Mouse (Mus musculus) lung, postnatal 0 days (tissue): Measurements from ENCODE around the gene Pogz. TPM values are rescaled to one million over a fixed set of nuclear protein-coding genes. Genes with fewer than 3 reads are reported as not detected.
"Not testable (repeated sequence)": the region's sequence is repeated elsewhere in the genome, so short reads cannot be mapped to it uniquely, and the experiment has no call there.

Experiments
- ATAC-seq: fragments of 200-750 bp; cut with Nextera tagmentation; 2 replicates; pipeline ENCODE4 v1.8.0; 2017; ENCODE audit warnings: moderate library complexity
- DNase-seq: peaks from one replicate; pipeline ENCODE4 v3.0.0-alpha.2; 2016; ENCODE audit warnings: low spot score
- H3K27ac ChIP-seq: fragments of 300-500 bp; sonication (generic); 2 replicates; pipeline ENCODE4 v1.5.1; 2014; ENCODE audit warnings: antibody characterized with exemption, mild to moderate bottlenecking, low read length, mixed read lengths
- H3K27me3 ChIP-seq: fragments of 300-500 bp; sonication (generic); replicated peaks from 2 replicates; pipeline ENCODE4 v1.6.1; 2014; ENCODE audit warnings: low read length, mixed read lengths; ENCODE audit not compliant: insufficient read depth
- H3K36me3 ChIP-seq: fragments of 300-500 bp; sonication (generic); 2 replicates; pipeline ENCODE4 v1.6.1; 2014; ENCODE audit warnings: low read length, mixed read lengths; ENCODE audit not compliant: insufficient read depth
- H3K4me1 ChIP-seq: fragments of 300-500 bp; sonication (generic); 2 replicates; pipeline ENCODE4 v1.6.1; 2014; ENCODE audit warnings: antibody characterized with exemption, low read depth, low read length, mixed read lengths; ENCODE audit not compliant: insufficient read depth
- H3K4me2 ChIP-seq: fragments of 300-500 bp; sonication (generic); replicated peaks from 2 replicates; pipeline ENCODE4 v1.6.1; 2014; ENCODE audit warnings: low read depth, mild to moderate bottlenecking, low read length, moderate library complexity, mixed read lengths
- H3K4me3 ChIP-seq: fragments of 300-500 bp; sonication (generic); 2 replicates; pipeline ENCODE4 v1.5.1; 2014; ENCODE audit warnings: low read depth, low read length
- H3K9ac ChIP-seq: fragments of 300-500 bp; sonication (generic); replicated peaks from 2 replicates; pipeline ENCODE4 v1.6.1; 2014; ENCODE audit warnings: low read depth, mild to moderate bottlenecking
- H3K9me3 ChIP-seq: fragments of 300-500 bp; sonication (generic); 2 replicates; pipeline ENCODE4 v1.6.1; 2016; ENCODE audit warnings: low read length, mixed read lengths
- CTCF ChIP-seq: IDR thresholded peaks from 2 replicates; pipeline ENCODE4 v1.5.1; 2016; ENCODE audit warnings: antibody characterized with exemption, mild to moderate bottlenecking
- EP300 ChIP-seq: IDR thresholded peaks from 2 replicates; pipeline ENCODE4 v1.6.1; 2016; ENCODE audit warnings: antibody characterized with exemption, mild to moderate bottlenecking, control low read depth
- WGBS: fragments of 180-500 bp; shearing (Covaris S2); extraction: QIAGEN DNeasy Blood & Tissue Kit; methylation state at CpG from one replicate; pipeline ENCODE4 v1.1.7; 2014; 5-methylcytosine and 5-hydroxymethylcytosine counted together
- polyA plus RNA-seq: library from polyadenylated mRNA; unstranded; fragments of >200 nt; fragmentation: Nextera tagmentation; extraction: Ambion mirVana; gene quantifications from 2 replicates; pipeline ENCODE4 v1.2.1, GENCODE M21; 2015

Gene Pogz
- polyA plus RNA-seq, 1 experiment from 2014 or later: 6.8 TPM

DNA sequence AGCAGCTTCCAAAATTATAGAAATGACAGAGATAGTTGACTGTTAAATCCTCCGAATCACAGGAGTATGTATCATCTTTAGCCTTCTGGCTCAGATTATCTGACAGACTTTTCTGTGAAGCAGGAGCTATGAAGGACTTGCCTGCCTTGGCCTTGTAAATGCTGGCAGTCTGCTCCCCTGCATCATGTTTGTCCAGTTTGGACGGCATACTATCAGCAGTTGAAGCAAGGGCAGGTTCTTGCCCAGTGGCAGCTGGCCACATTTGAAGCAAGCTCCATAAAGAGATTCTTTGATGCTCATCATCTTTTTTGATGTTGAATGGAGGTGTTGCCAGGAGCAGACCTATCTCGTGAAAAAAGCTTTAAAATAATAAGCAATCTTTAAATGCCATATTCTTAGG is 56.7 kb downstream of the Pogz start:
- WGBS: 57% methylated on average over 3 of the region's 3 CpGs
- no peak for ATAC-seq
- no peak overlapping the region for H3K4me2 ChIP-seq
- TF ChIP-seq CTCF (no peak), EP300 (no peak)
- no peaks in the 10 kb centered on the region for H3K9me3 ChIP-seq
- no peak overlapping the region for H3K27ac ChIP-seq
- no peak for DNase-seq
- H3K4me1 ChIP-seq: no peaks in the 10 kb centered on the region
- no peak overlapping the region for H3K9ac ChIP-seq
- H3K36me3 ChIP-seq: no peaks in the 10 kb centered on the region
- H3K27me3 ChIP-seq: no peaks in the 10 kb centered on the region
- H3K4me3 ChIP-seq: no peak overlapping the region

DNA sequence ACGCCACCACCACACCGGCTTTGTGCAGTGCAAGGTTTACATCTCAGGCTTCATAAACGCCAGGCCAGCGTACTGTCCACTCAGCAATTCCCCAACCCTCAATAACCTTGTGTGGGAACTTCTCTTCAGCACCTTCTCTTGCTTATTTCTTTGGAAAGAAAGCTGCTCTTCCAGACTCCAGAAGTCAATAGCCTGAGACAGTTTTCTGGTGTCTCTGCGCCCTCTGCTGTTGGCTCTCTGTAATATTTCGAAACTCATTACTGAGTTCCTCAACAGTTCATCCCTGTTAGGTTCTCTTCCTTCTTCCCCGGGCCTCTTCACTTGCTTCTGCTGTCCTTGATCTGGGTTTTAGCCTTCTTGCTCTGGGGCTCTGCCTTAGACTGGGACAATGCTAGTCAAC is 65.4 kb downstream of the Pogz start:
- 9% methylated on average over 7 of the region's 7 CpGs for WGBS

DNA sequence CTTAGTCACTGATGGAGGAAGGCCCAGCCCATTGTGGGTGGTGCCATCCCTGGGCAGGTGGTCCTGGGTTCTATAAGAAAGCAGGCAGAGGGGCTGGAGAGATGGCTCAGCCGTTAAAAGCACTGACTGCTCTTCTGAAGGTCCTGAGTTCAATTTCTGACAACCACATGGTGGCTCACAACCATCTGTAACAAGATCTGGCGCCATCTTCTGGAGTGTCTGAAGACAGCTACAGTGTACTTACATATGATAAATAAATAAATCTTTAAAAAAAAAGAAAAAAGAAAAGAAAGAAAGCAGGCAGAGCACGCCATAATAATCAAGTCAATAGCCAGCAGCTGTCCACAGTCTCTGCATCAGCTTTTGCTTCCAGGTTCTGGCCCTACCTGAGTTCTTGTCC is 67.4 kb downstream of the Pogz start:
- not testable (repeated sequence) for H3K9me3 ChIP-seq, ATAC-seq, H3K4me3 ChIP-seq, H3K4me1 ChIP-seq, DNase-seq, H3K27ac ChIP-seq, H3K36me3 ChIP-seq, H3K9ac ChIP-seq, H3K4me2 ChIP-seq, H3K27me3 ChIP-seq
- 52% methylated on average over 3 of the region's 3 CpGs for WGBS
- TF ChIP-seq CTCF: peak; percentile 32

More for the DNA sequence above, 65.4 kb downstream of the Pogz start:
- no peak overlapping the region for H3K9ac ChIP-seq
- H3K4me2 ChIP-seq: no peak overlapping the region
- H3K27ac ChIP-seq: no peak overlapping the region
- H3K36me3 ChIP-seq: no peaks in the 10 kb centered on the region
- no peaks in the 10 kb centered on the region for H3K9me3 ChIP-seq
- H3K4me1 ChIP-seq: no peaks in the 10 kb centered on the region
- ATAC-seq (peak; percentile 48), DNase-seq (peak; percentile 87)
- TF ChIP-seq CTCF (peak; percentile 81), EP300 (no peak)
- H3K4me3 ChIP-seq: no peak overlapping the region
- H3K27me3 ChIP-seq: no peaks in the 10 kb centered on the region

DNA sequence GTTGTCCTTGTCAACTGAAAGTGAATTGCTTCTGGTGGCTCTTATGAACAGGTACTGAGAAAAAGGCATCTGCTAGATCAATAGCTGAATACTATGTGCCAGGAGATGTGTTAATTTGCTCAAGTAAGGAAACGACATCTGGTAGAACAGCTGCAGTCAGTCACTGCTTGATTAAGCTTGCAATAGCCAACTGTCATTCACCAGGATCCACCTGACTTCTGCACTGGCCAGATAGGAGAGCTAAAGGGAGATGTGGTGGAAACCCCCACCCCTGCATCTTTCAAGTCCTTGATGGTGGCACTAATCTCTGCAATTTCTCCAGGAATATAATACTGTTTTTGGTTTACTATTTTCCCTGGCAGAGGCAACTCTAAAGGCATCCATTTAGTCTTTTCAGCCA is 69.1 kb downstream of the Pogz start:
- Histone ChIP-seq H3K4me3 (no peak overlapping the region), H3K27me3 (no peaks in the 10 kb centered on the region), H3K9me3 (no peaks in the 10 kb centered on the region), H3K4me2 (no peak overlapping the region), H3K9ac (no peak overlapping the region), H3K36me3 (no peaks in the 10 kb centered on the region), H3K27ac (no peak overlapping the region), H3K4me1 (no peaks in the 10 kb centered on the region)
- no peak for ATAC-seq
- DNase-seq: no peak
- WGBS: 33% methylated on average over 1 of the region's 1 CpGs
- TF ChIP-seq EP300: no peak
- no peak for TF ChIP-seq CTCF

DNA sequence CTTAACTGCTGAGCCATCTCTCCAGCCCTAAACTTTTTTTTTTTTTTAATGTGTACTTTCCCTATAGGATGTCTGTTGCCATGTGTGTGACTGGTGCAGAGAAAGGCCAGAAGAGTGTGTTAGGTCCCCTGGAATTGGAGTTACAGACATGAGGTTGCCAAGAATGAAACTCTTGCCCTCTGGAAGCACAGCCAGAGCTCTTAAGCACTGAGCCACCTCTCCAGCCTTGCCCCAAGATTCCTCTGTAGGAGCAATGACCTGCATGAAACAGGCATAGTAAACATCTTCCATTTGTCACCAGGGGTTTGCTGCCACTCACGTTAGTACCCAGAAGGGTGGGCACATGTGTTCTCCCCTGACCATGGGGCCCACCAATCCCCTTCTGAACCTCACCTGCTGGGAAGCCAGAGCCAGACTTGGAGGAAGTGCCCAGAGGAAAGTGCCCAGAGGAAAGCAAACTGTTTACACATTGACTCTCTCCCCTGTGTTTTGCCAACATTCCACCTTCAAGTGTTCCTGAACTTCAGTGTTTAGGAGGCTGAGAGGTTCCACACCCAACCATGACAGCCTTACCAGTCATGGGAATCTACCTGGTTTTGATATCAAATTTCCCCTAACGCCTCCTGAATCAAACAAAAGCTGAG is 73.8 kb downstream of the Pogz start:
- no peaks in the 10 kb centered on the region for H3K9me3 ChIP-seq
- WGBS: 41% methylated on average over 2 of the region's 2 CpGs
- no peaks in the 10 kb centered on the region for H3K36me3 ChIP-seq
- no peaks in the 10 kb centered on the region for H3K27me3 ChIP-seq
- no peak overlapping the region for H3K9ac ChIP-seq
- no peak for TF ChIP-seq CTCF
- peak; percentile 97 for TF ChIP-seq EP300
- peak; percentile 91 for DNase-seq
- no peaks in the 10 kb centered on the region; the same call in 1 of the 2 replicates for H3K4me1 ChIP-seq
- ATAC-seq: peak; percentile 85
- no peak overlapping the region for H3K4me3 ChIP-seq
- no peak overlapping the region for H3K4me2 ChIP-seq
- H3K27ac ChIP-seq: peak overlapping the region; percentile 89

DNA sequence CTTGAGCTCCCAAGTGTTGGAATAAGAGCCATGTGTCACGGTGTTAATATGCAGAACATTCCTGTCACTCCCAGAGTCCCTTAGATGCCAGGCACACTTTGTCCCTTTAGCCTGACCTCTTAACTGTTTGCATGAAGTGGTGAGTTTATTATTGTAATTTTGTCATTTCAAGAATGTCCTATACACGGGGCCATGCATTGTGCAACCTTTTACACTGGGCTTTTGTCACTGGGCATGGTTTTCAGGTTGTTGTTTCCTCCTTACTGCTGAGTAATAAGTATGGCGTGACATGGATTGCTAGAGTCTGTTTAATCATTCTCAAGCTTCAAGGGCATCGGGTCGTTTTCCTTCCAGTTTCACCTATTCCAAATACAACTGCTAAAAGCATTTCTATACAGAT is 76.4 kb downstream of the Pogz start:
- no peaks in the 10 kb centered on the region; the same call in 1 of the 2 replicates for H3K4me1 ChIP-seq
- ATAC-seq: peak; percentile 79
- no peaks in the 10 kb centered on the region for H3K9me3 ChIP-seq
- H3K4me2 ChIP-seq: no peak overlapping the region
- 37% methylated on average over 5 of the region's 5 CpGs for WGBS
- DNase-seq: peak; percentile 97
- H3K36me3 ChIP-seq: no peaks in the 10 kb centered on the region
- peak; percentile 100 for TF ChIP-seq EP300
- no peak for TF ChIP-seq CTCF
- no peak overlapping the region for H3K4me3 ChIP-seq
- H3K9ac ChIP-seq: no peak overlapping the region
- H3K27me3 ChIP-seq: no peaks in the 10 kb centered on the region
- H3K27ac ChIP-seq: peak overlapping the region; percentile 93
